Mouse (Mus musculus): ENCODE results near the gene Slc22a17. TPM values are rescaled to one million over a fixed set of nuclear protein-coding genes. Genes with fewer than 3 reads are reported as not detected.

Slc22a17 gene
- polyA plus RNA-seq, 1 experiment = 29.0 TPM

- H3K27me3 ChIP-seq (ENCODE audit: control insufficient read depth, insufficient read depth, low read length, poor library complexity, severe bottlenecking) = no peaks in the 10 kb centered on the region
- no peaks in the 10 kb centered on the region for H3K36me3 ChIP-seq (ENCODE audit: control insufficient read depth, insufficient read depth, low read length, poor library complexity, severe bottlenecking)
- TF ChIP-seq POLR2A (IDR thresholded peaks at IDR 0.05; ENCODE audit: insufficient read depth, low read length) (no peak), EP300 (IDR thresholded peaks at IDR 0.05; ENCODE audit: insufficient read depth, low read depth, low read length) (no peak), CTCF (IDR thresholded peaks at IDR 0.05; ENCODE audit: low read depth, low read length) (no peak)
- peak overlapping the region; percentile 86 for H3K4me3 ChIP-seq (ENCODE audit: low read depth, low read length)
- H3K4me1 ChIP-seq (ENCODE audit: control insufficient read depth, insufficient read depth, low read length) = no peaks in the 10 kb centered on the region
- peak overlapping the region; percentile 81 for H3K9ac ChIP-seq (ENCODE audit: low read depth, poor library complexity, severe bottlenecking)
- H3K9me3 ChIP-seq (replicated peaks; ENCODE audit: control insufficient read depth, insufficient read depth, low read length, poor library complexity, severe bottlenecking) = no peaks in the 10 kb centered on the region
- no peak overlapping the region for H3K27ac ChIP-seq (ENCODE audit: insufficient read depth, low read length)
These were observed 28.8 kb downstream of the Slc22a17 start for GRCm38 (mm10) chr14:54884022-54884712.

- Histone ChIP-seq H3K9ac (ENCODE audit: low read depth, poor library complexity, severe bottlenecking) (peak within 1 kb of the TSS; percentile 81), H3K27me3 (ENCODE audit: control insufficient read depth, insufficient read depth, low read length, poor library complexity, severe bottlenecking) (no peaks in the 10 kb centered on the region), H3K4me1 (ENCODE audit: control insufficient read depth, insufficient read depth, low read length) (no peaks in the 10 kb centered on the region), H3K36me3 (ENCODE audit: control insufficient read depth, insufficient read depth, low read length, poor library complexity, severe bottlenecking) (no peaks in the 10 kb centered on the region), H3K4me3 (ENCODE audit: low read depth, low read length) (peak within 1 kb of the TSS; percentile 86), H3K27ac (ENCODE audit: insufficient read depth, low read length) (peak within 1 kb of the TSS; percentile 29), H3K9me3 (replicated peaks; ENCODE audit: control insufficient read depth, insufficient read depth, low read length, poor library complexity, severe bottlenecking) (no peaks in the 10 kb centered on the region)
- TF ChIP-seq POLR2A (IDR thresholded peaks at IDR 0.05; ENCODE audit: insufficient read depth, low read length) = peak; percentile 53
- no peak for TF ChIP-seq CTCF (IDR thresholded peaks at IDR 0.05; ENCODE audit: low read depth, low read length)
- 0 out of 2 replicates have a peak, but pooled peaks have one; percentile 53 for TF ChIP-seq EP300 (IDR thresholded peaks at IDR 0.05; ENCODE audit: insufficient read depth, low read depth, low read length)
These were observed 29.5 kb downstream of the Slc22a17 start, which contains the start of the genes Bcl2l2 and Gm20521 for GRCm38 (mm10) chr14:54883154-54884021. Bcl2l2 (plus strand) TSS chr14:54883377. Gm20521 (plus strand) TSS chr14:54883441.

GRCm38 (mm10) chr14:54877048-54877715 lies 35.8 kb downstream of the Slc22a17 start, which contains the start of gene Ppp1r3e:
Ppp1r3e (minus strand) TSS chr14:54877550.
- Histone ChIP-seq H3K36me3 (ENCODE audit: control insufficient read depth, insufficient read depth, low read length, poor library complexity, severe bottlenecking) (no peaks in the 10 kb centered on the region), H3K9me3 (replicated peaks; ENCODE audit: control insufficient read depth, insufficient read depth, low read length, poor library complexity, severe bottlenecking) (no peaks in the 10 kb centered on the region), H3K9ac (ENCODE audit: low read depth, poor library complexity, severe bottlenecking) (peak within 1 kb of the TSS; percentile 74), H3K27ac (ENCODE audit: insufficient read depth, low read length) (no peak within 1 kb of the TSS), H3K4me3 (ENCODE audit: low read depth, low read length) (peak within 1 kb of the TSS; percentile 70), H3K27me3 (ENCODE audit: control insufficient read depth, insufficient read depth, low read length, poor library complexity, severe bottlenecking) (no peaks in the 10 kb centered on the region), H3K4me1 (ENCODE audit: control insufficient read depth, insufficient read depth, low read length) (no peaks in the 10 kb centered on the region)
- TF ChIP-seq EP300 (IDR thresholded peaks at IDR 0.05; ENCODE audit: insufficient read depth, low read depth, low read length) = no peak
- TF ChIP-seq CTCF (IDR thresholded peaks at IDR 0.05; ENCODE audit: low read depth, low read length) = no peak
- no peak for TF ChIP-seq POLR2A (IDR thresholded peaks at IDR 0.05; ENCODE audit: insufficient read depth, low read length)

- Histone ChIP-seq H3K27me3 (ENCODE audit: control insufficient read depth, insufficient read depth, low read length, poor library complexity, severe bottlenecking) (no peaks in the 10 kb centered on the region), H3K9me3 (replicated peaks; ENCODE audit: control insufficient read depth, insufficient read depth, low read length, poor library complexity, severe bottlenecking) (no peaks in the 10 kb centered on the region), H3K36me3 (ENCODE audit: control insufficient read depth, insufficient read depth, low read length, poor library complexity, severe bottlenecking) (no peaks in the 10 kb centered on the region), H3K4me1 (ENCODE audit: control insufficient read depth, insufficient read depth, low read length) (no peaks in the 10 kb centered on the region), H3K9ac (ENCODE audit: low read depth, poor library complexity, severe bottlenecking) (peak overlapping the region; percentile 74), H3K4me3 (ENCODE audit: low read depth, low read length) (peak overlapping the region; percentile 70), H3K27ac (ENCODE audit: insufficient read depth, low read length) (no peak overlapping the region)
- TF ChIP-seq CTCF (IDR thresholded peaks at IDR 0.05; ENCODE audit: low read depth, low read length) (no peak), POLR2A (IDR thresholded peaks at IDR 0.05; ENCODE audit: insufficient read depth, low read length) (no peak)
These were observed 36.3 kb downstream of the Slc22a17 start for GRCm38 (mm10) chr14:54876539-54877047.

GRCm38 (mm10) chr14:54875844-54876538 lies 36.9 kb downstream of the Slc22a17 start:
- no peak for TF ChIP-seq POLR2A (IDR thresholded peaks at IDR 0.05; ENCODE audit: insufficient read depth, low read length)
- no peak for TF ChIP-seq EP300 (IDR thresholded peaks at IDR 0.05; ENCODE audit: insufficient read depth, low read depth, low read length)
- no peak for TF ChIP-seq CTCF (IDR thresholded peaks at IDR 0.05; ENCODE audit: low read depth, low read length)

More at GRCm38 (mm10) chr14:54875844-54876538, 36.9 kb downstream of the Slc22a17 start:
- no peaks in the 10 kb centered on the region for H3K9me3 ChIP-seq (replicated peaks; ENCODE audit: control insufficient read depth, insufficient read depth, low read length, poor library complexity, severe bottlenecking)
- H3K36me3 ChIP-seq (ENCODE audit: control insufficient read depth, insufficient read depth, low read length, poor library complexity, severe bottlenecking) = no peaks in the 10 kb centered on the region
- H3K4me3 ChIP-seq (ENCODE audit: low read depth, low read length) = peak overlapping the region; percentile 70
- H3K9ac ChIP-seq (ENCODE audit: low read depth, poor library complexity, severe bottlenecking) = peak overlapping the region; percentile 74
- no peaks in the 10 kb centered on the region for H3K27me3 ChIP-seq (ENCODE audit: control insufficient read depth, insufficient read depth, low read length, poor library complexity, severe bottlenecking)
- no peaks in the 10 kb centered on the region for H3K4me1 ChIP-seq (ENCODE audit: control insufficient read depth, insufficient read depth, low read length)
- H3K27ac ChIP-seq (ENCODE audit: insufficient read depth, low read length) = no peak overlapping the region; the same call in 1 of the 2 replicates

Measured in ES-Bruce4 (cell line).